Comparison of ENCODE assay signal across 8 mouse cellular contexts in the genomic region with DNA sequence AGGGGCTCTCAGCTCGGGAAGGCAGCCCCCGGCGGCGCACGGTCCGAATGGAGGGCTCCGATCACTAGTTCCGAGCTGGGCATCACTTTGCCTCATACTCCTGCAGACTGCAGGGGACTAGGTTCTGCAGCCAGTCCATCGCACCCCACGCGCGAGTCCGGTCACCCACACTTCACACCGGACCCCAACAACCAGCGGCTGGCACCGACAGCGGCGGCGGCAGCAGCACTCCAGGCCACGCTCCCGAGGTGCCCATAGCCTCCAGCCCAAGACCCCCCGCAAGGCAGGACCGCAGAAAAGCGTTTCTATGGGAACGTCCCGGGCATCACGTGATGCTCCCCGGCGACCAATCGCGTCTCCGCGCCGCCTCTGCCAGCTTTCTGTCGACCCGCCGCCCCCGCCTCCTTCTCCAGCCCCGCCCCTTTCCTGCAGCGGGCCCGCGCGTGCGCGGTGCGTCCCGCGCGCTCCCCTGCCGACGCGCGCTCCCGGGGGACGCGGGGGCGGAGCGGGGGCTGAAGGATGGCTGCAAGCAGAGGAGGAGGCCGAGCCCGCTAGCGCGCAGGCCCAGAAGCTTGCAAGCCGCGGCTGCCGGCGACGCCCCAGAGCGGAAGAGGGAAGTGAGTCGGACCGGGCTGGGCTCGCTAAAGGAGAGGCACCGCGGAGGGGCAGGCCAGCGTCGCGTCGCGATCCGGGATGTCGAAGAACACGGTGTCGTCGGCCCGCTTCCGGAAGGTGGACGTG. TPM values are rescaled to one million over a fixed set of nuclear protein-coding genes. Genes with fewer than 3 reads are reported as not detected.
DNase-seq lines count a peak whose midpoint lies in the region; ATAC-seq lines count a peak whose summit lies in the region.

A gene (minus strand): TSS at position 320 of the 741 bp plus-strand sequence.
A gene (plus strand): TSS at position 511 of the 741 bp plus-strand sequence.

- intact Hi-C loops in left cerebral cortex, postnatal 14 days (cut with DNase I): loop anchor here (5.0 kb wide), 2 partner anchors 71 to 136 kb away; a partner anchor contains a TSS

- peak; percentile 96 for ATAC-seq in intestine, embryonic 14.5 days (replicated peaks; ENCODE audit: low FRiP score, low TSS enrichment, low read depth)

- 0 out of 2 replicates have a peak, but pooled peaks cover 5% of the 10 kb centered on the region for H3K4me1 ChIP-seq in intestine, embryonic 14.5 days (replicated peaks; ENCODE audit: control insufficient read depth, insufficient read depth, low read length)

- H3K27ac ChIP-seq in intestine, embryonic 14.5 days (ENCODE audit: low read depth): peak within 1 kb of the TSS; percentile 79

- H3K4me3 ChIP-seq in intestine, embryonic 14.5 days (ENCODE audit: low read depth, low read length): peak within 1 kb of the TSS; percentile 96

- H3K9me3 ChIP-seq in intestine, embryonic 14.5 days (ENCODE audit: control insufficient read depth, low read length): no peaks in the 10 kb centered on the region

- peaks cover 21% of the 10 kb centered on the region for H3K36me3 ChIP-seq in intestine, embryonic 14.5 days (ENCODE audit: control insufficient read depth, insufficient read depth, low read length)

- peak; percentile 97 to 98 for DNase-seq in adrenal gland, adult 18-20 months (ENCODE audit: low spot score in 2 of 2)
- DNase-seq in embryo, embryonic 11 days: peak; percentile 97
- DNase-seq in gastrocnemius, postnatal 25 days: peak; percentile 98
- DNase-seq in intestine, embryonic 14.5 days (ENCODE audit: low spot score): peak; percentile 94
- peak; percentile 97 to 98 for DNase-seq in left cerebral cortex, postnatal 14 days (ENCODE audit: low spot score in 2 of 2)
- DNase-seq in mesoderm, embryonic 11.5 days (ENCODE audit: low read depth, low spot score): peak; percentile 97
- peak; percentile 95 for DNase-seq in right cerebral cortex, postnatal 36 days (ENCODE audit: low spot score in 2 of 2)
- peak; percentile 97 for DNase-seq in yolk sac, embryonic 10.5 days (ENCODE audit: low spot score)

- H3K4me2 ChIP-seq in intestine, embryonic 14.5 days (ENCODE audit: low read length): peak within 1 kb of the TSS; percentile 97

- WGBS in intestine, embryonic 14.5 days: under 1% methylated on average over 75 of the region's 86 CpGs

- H3K27me3 ChIP-seq in intestine, embryonic 14.5 days (replicated peaks; ENCODE audit: control insufficient read depth, insufficient read depth, low read length): peaks cover 13% of the 10 kb centered on the region; the same call in 1 of the 2 replicates

- H3K9ac ChIP-seq in intestine, embryonic 14.5 days (ENCODE audit: low read length): peak within 1 kb of the TSS; percentile 91

RNA-seq across cellular contexts. Expression of the first gene that starts in this region (rescaled TPM):
- 10 to 100 TPM; 15.5 to 31.2 TPM for total RNA-seq in adrenal gland, adult 18-20 months (2021)
- 10 to 100 TPM; 12.1 TPM for total RNA-seq in gastrocnemius, postnatal 25 days (2021)
- 50.9 and 54.4 TPM in 2 replicates for polyA plus RNA-seq in intestine, embryonic 14.5 days (2014; fragmentation: Nextera tagmentation; extraction: Ambion mirVana)
- 100 to 1,000 TPM; 103 to 105 TPM for total RNA-seq in left cerebral cortex, postnatal 14 days (2021)

RNA-seq across cellular contexts. Expression of the second gene that starts in this region (rescaled TPM):
- total RNA-seq in adrenal gland, adult 18-20 months (2021): 100 to 1,000 TPM in 1 of 2 experiments, 10 to 100 TPM in 1; 79.9 to 107 TPM
- 10 to 100 TPM; 13.6 to 18.5 TPM for total RNA-seq in gastrocnemius, postnatal 25 days (2021)
- 312 and 313 TPM in 2 replicates for polyA plus RNA-seq in intestine, embryonic 14.5 days (2014; fragmentation: Nextera tagmentation; extraction: Ambion mirVana)
- total RNA-seq in left cerebral cortex, postnatal 14 days (2021): 100 to 1,000 TPM; 146 to 147 TPM

Comparison
In these comparisons a context has a peak if more than half of its experiments do, and no peak if none do; other contexts are left out.
1. Peak in every context shown above with its lines: DNase-seq, ATAC-seq, H3K4me3 ChIP-seq and H3K27ac ChIP-seq.
2. RNA of the second gene that starts in this region (total RNA-seq): 146 to 147 TPM in left cerebral cortex, postnatal 14 days and 79.9 to 107 TPM in adrenal gland, adult 18-20 months; 13.6 to 18.5 TPM in gastrocnemius, postnatal 25 days; every median in the first group is over 4 times any median in the second.